Comparison of ENCODE assay signal across 24 mouse cellular contexts in the genomic region with DNA sequence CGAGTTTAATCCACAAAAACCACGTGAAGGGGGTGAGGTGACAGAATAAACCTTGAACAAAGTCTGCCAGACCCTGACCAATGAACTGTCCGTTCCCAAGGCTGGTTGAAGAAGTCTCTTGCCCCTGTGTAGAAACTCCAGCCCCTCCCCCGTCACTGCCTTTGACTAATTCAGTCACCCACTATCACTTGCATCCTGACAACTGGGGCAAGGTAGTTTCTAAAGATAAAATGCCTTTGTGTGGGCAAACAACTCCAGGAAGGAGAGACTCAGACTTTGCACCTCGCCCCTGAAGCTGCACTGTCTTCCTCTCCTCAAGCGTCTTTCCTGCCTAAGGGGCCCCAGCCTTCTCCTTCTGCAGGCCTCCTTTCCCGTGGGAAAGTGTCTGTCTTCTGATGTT. TPM values are rescaled to one million over a fixed set of nuclear protein-coding genes. Genes with fewer than 3 reads are reported as not detected.
A peak's percentile ranks its signal among the peaks of the same experiment; 100 is the strongest.
DNase-seq lines count a peak whose midpoint lies in the region; ATAC-seq and TF ChIP-seq lines count a peak whose summit lies in the region.
"Had no signal": no experiment of that assay in that cellular context is flagged by ENCODE, and none has a peak within 500 bp of the region (broad histone marks: within the 10 kb centered on the region; RNA-seq: fewer than 3 reads in every experiment).

No protein-coding gene starts in this region.

- peaks cover 8% of the 10 kb centered on the region for H3K4me1 ChIP-seq in kidney, embryonic 15.5 days
- H3K4me1 ChIP-seq in intestine, embryonic 15.5 days (replicated peaks) = peaks cover 15% of the 10 kb centered on the region
- H3K4me1 ChIP-seq in liver, embryonic 15.5 days (replicated peaks) = peaks cover 70% of the 10 kb centered on the region
- H3K4me1 ChIP-seq in stomach, postnatal 0 days (replicated peaks; ENCODE audit: control insufficient read depth, insufficient read depth) = no peaks in the 10 kb centered on the region
- peaks cover 3% of the 10 kb centered on the region for H3K4me1 ChIP-seq in lung, adult 2 months (ENCODE audit: control insufficient read depth, insufficient read depth, low read length)

- TF ChIP-seq POLR2A in lung, adult 2 months (IDR thresholded peaks at IDR 0.05; ENCODE audit: borderline replicate concordance, extremely low read depth, low read depth, low read length) = no peak

- TF ChIP-seq CTCF in stomach, postnatal 0 days (IDR thresholded peaks at IDR 0.05; ENCODE audit: low read depth) = no peak
- no peak for TF ChIP-seq CTCF in lung, adult 2 months (IDR thresholded peaks at IDR 0.05; ENCODE audit: insufficient read depth, low read length)

- H3K27ac ChIP-seq in kidney, embryonic 15.5 days = peak overlapping the region; percentile 4; the same call in 1 of the 2 replicates
- H3K27ac ChIP-seq in intestine, embryonic 15.5 days = peak overlapping the region; percentile 90
- peak overlapping the region; percentile 60 for H3K27ac ChIP-seq in liver, embryonic 15.5 days (replicated peaks)
- H3K27ac ChIP-seq in stomach, postnatal 0 days (replicated peaks) = no peak overlapping the region; the same call in 1 of the 2 replicates
- H3K27ac ChIP-seq: forebrain, embryonic 10.5 days; heart, embryonic 13.5 days; hindbrain, embryonic 14.5 days; limb, embryonic 12.5 days; lung, embryonic 15.5 days; midbrain, embryonic 10.5 days had no signal

- H3K4me3 ChIP-seq in kidney, embryonic 15.5 days (replicated peaks) = no peak overlapping the region
- no peak overlapping the region for H3K4me3 ChIP-seq in intestine, embryonic 15.5 days (replicated peaks)
- H3K4me3 ChIP-seq in liver, embryonic 15.5 days (replicated peaks) = no peak overlapping the region
- no peak overlapping the region for H3K4me3 ChIP-seq in stomach, postnatal 0 days (ENCODE audit: low read depth, low read length)
- no peak overlapping the region for H3K4me3 ChIP-seq in lung, adult 2 months (replicated peaks; ENCODE audit: extremely low read depth, low read depth, low read length)
- H3K4me3 ChIP-seq: forebrain, embryonic 10.5 days; heart, embryonic 13.5 days; limb, embryonic 12.5 days; lung, embryonic 15.5 days; midbrain, embryonic 10.5 days had no signal

- DNase-seq in kidney, postnatal 14 days = no peak
- DNase-seq in stomach, postnatal 0 days (ENCODE audit: low spot score) = peak; percentile 55
- DNase-seq in cerebellum, postnatal 25 days = no peak
- no peak for DNase-seq in lung, adult 2 months
- DNase-seq: adrenal gland, postnatal 25 days; cerebellum, adult 18-20 months; cerebellum, postnatal 36 days; forebrain, postnatal 0 days; heart, adult 11 months; kidney, adult 8-10 months; layer of hippocampus, adult 9-11 months; lung, postnatal 4 days; right cerebral cortex, postnatal 25 days had no signal

- H3K36me3 ChIP-seq in kidney, embryonic 15.5 days = peaks cover 1% of the 10 kb centered on the region; the same call in 1 of the 2 replicates
- H3K36me3 ChIP-seq in intestine, embryonic 15.5 days = no peaks in the 10 kb centered on the region
- H3K36me3 ChIP-seq in liver, embryonic 15.5 days (replicated peaks) = peaks cover 3% of the 10 kb centered on the region; the same call in 1 of the 2 replicates
- no peaks in the 10 kb centered on the region for H3K36me3 ChIP-seq in stomach, postnatal 0 days (ENCODE audit: control insufficient read depth, insufficient read depth, low read length)
- H3K36me3 ChIP-seq: heart, embryonic 13.5 days had no signal

- H3K9me3 ChIP-seq in kidney, embryonic 15.5 days (replicated peaks) = no peaks in the 10 kb centered on the region
- no peaks in the 10 kb centered on the region for H3K9me3 ChIP-seq in intestine, embryonic 15.5 days
- no peaks in the 10 kb centered on the region for H3K9me3 ChIP-seq in liver, embryonic 15.5 days (replicated peaks)
- H3K9me3 ChIP-seq in stomach, postnatal 0 days (ENCODE audit: control insufficient read depth, low read length) = no peaks in the 10 kb centered on the region
- H3K9me3 ChIP-seq: forebrain, embryonic 10.5 days; G1E; heart, embryonic 13.5 days; limb, embryonic 12.5 days; lung, embryonic 15.5 days; midbrain, embryonic 10.5 days had no signal

- H3K4me2 ChIP-seq in kidney, embryonic 15.5 days = no peak overlapping the region
- peak overlapping the region; percentile 41 for H3K4me2 ChIP-seq in intestine, embryonic 15.5 days (replicated peaks)
- H3K4me2 ChIP-seq in liver, embryonic 15.5 days = no peak overlapping the region; the same call in 1 of the 2 replicates
- no peak overlapping the region for H3K4me2 ChIP-seq in stomach, postnatal 0 days (replicated peaks; ENCODE audit: low read depth)
- H3K4me2 ChIP-seq: heart, embryonic 13.5 days; hindbrain, embryonic 14.5 days; limb, embryonic 12.5 days; lung, embryonic 15.5 days had no signal

- H3K27me3 ChIP-seq in kidney, embryonic 15.5 days = 0 out of 2 replicates have a peak, but pooled peaks cover 4% of the 10 kb centered on the region
- no peaks in the 10 kb centered on the region for H3K27me3 ChIP-seq in intestine, embryonic 15.5 days (replicated peaks)
- no peaks in the 10 kb centered on the region for H3K27me3 ChIP-seq in liver, embryonic 15.5 days
- no peaks in the 10 kb centered on the region for H3K27me3 ChIP-seq in stomach, postnatal 0 days (ENCODE audit: control insufficient read depth, insufficient read depth, low read length)
- H3K27me3 ChIP-seq: heart, embryonic 13.5 days; lung, embryonic 15.5 days had no signal

- no peak for ATAC-seq in kidney, embryonic 15.5 days (replicated peaks; ENCODE audit: low FRiP score)
- ATAC-seq in intestine, embryonic 15.5 days = peak; percentile 42
- no peak for ATAC-seq in liver, embryonic 15.5 days (ENCODE audit: insufficient read depth)
- no peak for ATAC-seq in stomach, postnatal 0 days (ENCODE audit: low FRiP score, low TSS enrichment)
- ATAC-seq: forebrain, postnatal 0 days had no signal

- WGBS in kidney, embryonic 15.5 days = 35% methylated on average over 7 of the region's 7 CpGs
- WGBS in intestine, embryonic 15.5 days = 31% methylated on average over 7 of the region's 7 CpGs
- 5% methylated on average over 7 of the region's 7 CpGs for WGBS in liver, embryonic 15.5 days (ENCODE audit: insufficient replicate concordance)
- 29% methylated on average over 7 of the region's 7 CpGs for WGBS in stomach, postnatal 0 days
- WGBS in lung, adult 2 months = 31% methylated on average over 7 of the region's 7 CpGs

- no peak overlapping the region for H3K9ac ChIP-seq in kidney, embryonic 15.5 days
- no peak overlapping the region for H3K9ac ChIP-seq in intestine, embryonic 15.5 days
- no peak overlapping the region for H3K9ac ChIP-seq in liver, embryonic 15.5 days
- no peak overlapping the region for H3K9ac ChIP-seq in stomach, postnatal 0 days (ENCODE audit: low read length)
- H3K9ac ChIP-seq: forebrain, postnatal 0 days; heart, embryonic 13.5 days; hindbrain, embryonic 14.5 days; limb, embryonic 12.5 days; lung, embryonic 15.5 days had no signal

- no peak for TF ChIP-seq EP300 in stomach, postnatal 0 days (optimal IDR thresholded peaks at IDR 0.05)

RNA-seq across cellular contexts. Expression of gene Bckdk, which starts 3.9 kb away (rescaled TPM):
- 120 and 140 TPM in 2 replicates for polyA plus RNA-seq in kidney, embryonic 15.5 days (2015; fragmentation: Nextera tagmentation; extraction: Ambion mirVana)
- polyA plus RNA-seq in intestine, embryonic 15.5 days (2015; fragmentation: Nextera tagmentation; extraction: Ambion mirVana) = 158 and 180 TPM in 2 replicates
- polyA plus RNA-seq in liver, embryonic 15.5 days (2015; fragmentation: Nextera tagmentation; extraction: Ambion mirVana) = 51.5 and 59.2 TPM in 2 replicates
- polyA plus RNA-seq in stomach, postnatal 0 days (2015; fragmentation: Nextera tagmentation; extraction: Ambion mirVana) = 102 and 106 TPM in 2 replicates
- 72.7 and 94.7 TPM in 2 replicates for polyA plus RNA-seq in lung, adult 2 months (2012; rRNA removed)

RNA-seq across cellular contexts. Expression of gene Vkorc1, which starts 4.6 kb away (rescaled TPM):
- polyA plus RNA-seq in kidney, embryonic 15.5 days (2015; fragmentation: Nextera tagmentation; extraction: Ambion mirVana) = 152 and 162 TPM in 2 replicates
- polyA plus RNA-seq in intestine, embryonic 15.5 days (2015; fragmentation: Nextera tagmentation; extraction: Ambion mirVana) = 203 and 241 TPM in 2 replicates
- polyA plus RNA-seq in liver, embryonic 15.5 days (2015; fragmentation: Nextera tagmentation; extraction: Ambion mirVana) = 122 and 141 TPM in 2 replicates
- polyA plus RNA-seq in stomach, postnatal 0 days (2015; fragmentation: Nextera tagmentation; extraction: Ambion mirVana) = 123 and 130 TPM in 2 replicates
- polyA plus RNA-seq in lung, adult 2 months (2012; rRNA removed) = 176 and 201 TPM in 2 replicates

RNA-seq across cellular contexts. Expression of gene Gm21974, which starts 4.7 kb away (rescaled TPM):
- not detected in 2 replicates for polyA plus RNA-seq in kidney, embryonic 15.5 days (2015; fragmentation: Nextera tagmentation; extraction: Ambion mirVana)
- not detected in 2 replicates for polyA plus RNA-seq in intestine, embryonic 15.5 days (2015; fragmentation: Nextera tagmentation; extraction: Ambion mirVana)
- not detected in 2 replicates for polyA plus RNA-seq in liver, embryonic 15.5 days (2015; fragmentation: Nextera tagmentation; extraction: Ambion mirVana)
- not detected in 2 replicates for polyA plus RNA-seq in stomach, postnatal 0 days (2015; fragmentation: Nextera tagmentation; extraction: Ambion mirVana)
- polyA plus RNA-seq in lung, adult 2 months (2012; rRNA removed) = not detected in 2 replicates
- polyA plus RNA-seq: forebrain, embryonic 10.5 days; forebrain, postnatal 0 days; G1E; heart, embryonic 13.5 days; hindbrain, embryonic 14.5 days; limb, embryonic 12.5 days; lung, embryonic 15.5 days; midbrain, embryonic 10.5 days; midbrain, postnatal 0 days had no signal

RNA-seq across cellular contexts. Expression of gene Prss53, which starts 9.2 kb away (rescaled TPM):
- polyA plus RNA-seq in kidney, embryonic 15.5 days (2015; fragmentation: Nextera tagmentation; extraction: Ambion mirVana) = 2.2 and 2.7 TPM in 2 replicates
- polyA plus RNA-seq in intestine, embryonic 15.5 days (2015; fragmentation: Nextera tagmentation; extraction: Ambion mirVana) = 1.7 and 2.3 TPM in 2 replicates
- 0.21 and 0.46 TPM in 2 replicates for polyA plus RNA-seq in liver, embryonic 15.5 days (2015; fragmentation: Nextera tagmentation; extraction: Ambion mirVana)
- polyA plus RNA-seq in stomach, postnatal 0 days (2015; fragmentation: Nextera tagmentation; extraction: Ambion mirVana) = 0.23 and 0.35 TPM in 2 replicates
- polyA plus RNA-seq in lung, adult 2 months (2012; rRNA removed) = 3.4 and 5.0 TPM in 2 replicates

RNA-seq across cellular contexts. Expression of gene Kat8, which starts 12.3 kb away (rescaled TPM):
- 41.8 and 43.5 TPM in 2 replicates for polyA plus RNA-seq in kidney, embryonic 15.5 days (2015; fragmentation: Nextera tagmentation; extraction: Ambion mirVana)
- 31.7 and 32.3 TPM in 2 replicates for polyA plus RNA-seq in intestine, embryonic 15.5 days (2015; fragmentation: Nextera tagmentation; extraction: Ambion mirVana)
- 15.0 TPM in 2 replicates for polyA plus RNA-seq in liver, embryonic 15.5 days (2015; fragmentation: Nextera tagmentation; extraction: Ambion mirVana)
- polyA plus RNA-seq in stomach, postnatal 0 days (2015; fragmentation: Nextera tagmentation; extraction: Ambion mirVana) = 15.1 and 16.6 TPM in 2 replicates
- 10.4 and 12.5 TPM in 2 replicates for polyA plus RNA-seq in lung, adult 2 months (2012; rRNA removed)
